Mouse (Mus musculus): ENCODE results near the gene Cox7a1.

The Cox7a1 gene

DNA sequence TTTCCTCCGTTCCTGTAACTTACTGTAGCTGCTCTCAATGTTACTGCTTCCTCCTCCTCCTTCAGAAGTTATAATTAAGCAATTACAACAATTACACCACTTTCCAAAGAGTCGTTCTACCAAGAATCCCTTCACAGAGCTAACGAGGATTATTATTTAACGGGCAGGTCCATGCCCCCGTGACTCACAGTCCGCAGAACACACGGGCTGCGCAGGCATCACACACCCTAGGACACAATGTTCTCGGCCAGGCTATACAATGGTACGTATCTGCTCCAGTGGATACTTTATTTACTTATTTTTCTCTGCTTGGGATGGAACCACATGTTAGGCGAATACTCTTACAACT is 36.0 kb downstream of the Cox7a1 start:
- no peak for DNase-seq (ENCODE audit: low read depth, low spot score)

- no peak for DNase-seq (ENCODE audit: low read depth, low spot score)
These were observed 37.5 kb downstream of the Cox7a1 start for GRCm38 (mm10) chr7:30221433-30221832.

DNA sequence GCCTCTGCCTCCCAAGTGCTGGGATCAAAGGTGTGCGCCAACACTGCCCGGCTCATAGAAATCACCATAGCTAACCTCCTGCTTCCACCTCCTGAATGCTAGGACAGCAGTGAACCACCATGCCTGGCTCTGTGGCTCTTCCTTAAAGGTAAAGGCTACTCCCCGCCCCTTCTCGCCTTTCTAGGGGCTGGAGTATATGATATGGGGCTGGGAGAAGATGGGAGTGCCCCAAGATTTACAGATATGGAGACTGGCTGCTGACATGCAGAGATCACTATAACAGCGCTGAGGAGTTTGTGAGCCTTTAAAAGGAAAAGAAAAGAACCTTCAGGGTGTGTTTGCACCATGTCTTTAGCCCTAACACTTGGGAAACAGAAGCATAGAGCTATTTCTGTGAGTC is 38.3 kb downstream of the Cox7a1 start:
- no peak for DNase-seq (ENCODE audit: low read depth, low spot score)

GRCm38 (mm10) chr7:30224206-30224605 is 40.3 kb downstream of the Cox7a1 start:
- no peak for DNase-seq (ENCODE audit: low read depth, low spot score)

GRCm38 (mm10) chr7:30231328-30231668 is 47.4 kb downstream of the Cox7a1 start:
- no peak for DNase-seq (ENCODE audit: low read depth, low spot score)

- DNase-seq (ENCODE audit: low read depth, low spot score): peak; percentile 98
These were observed 47.9 kb downstream of the Cox7a1 start, which contains the start of the genes Polr2i and Tbcb for GRCm38 (mm10) chr7:30231669-30232454. Gene Polr2i, plus strand, starts transcription at chr7:30231948. Gene Tbcb, minus strand, starts transcription at chr7:30232272.

- peak; percentile 39 for DNase-seq (ENCODE audit: low read depth, low spot score)
These were observed 48.7 kb downstream of the Cox7a1 start for GRCm38 (mm10) chr7:30232631-30233148.

DNA sequence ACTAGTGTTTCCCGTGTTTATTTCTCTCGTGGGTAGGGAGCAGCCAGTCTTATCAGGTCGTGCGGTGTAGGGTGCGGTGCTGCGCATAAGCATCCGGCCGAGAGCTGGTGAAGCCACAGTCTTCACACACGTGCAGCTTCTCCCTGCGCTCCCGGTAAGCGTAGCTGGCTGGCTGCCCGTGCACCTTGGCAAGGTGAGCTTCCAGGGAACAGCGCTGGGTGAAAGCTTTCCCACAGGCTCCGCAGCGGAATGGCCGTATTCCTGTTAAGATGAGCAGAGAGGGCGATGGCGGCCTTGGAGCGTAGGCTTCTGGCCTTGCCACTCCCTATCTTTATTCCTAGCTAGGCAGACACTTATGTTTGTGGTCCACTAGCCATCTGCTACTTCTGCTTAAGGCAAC is 49.4 kb downstream of the Cox7a1 start:
- DNase-seq (ENCODE audit: low read depth, low spot score): no peak

DNA sequence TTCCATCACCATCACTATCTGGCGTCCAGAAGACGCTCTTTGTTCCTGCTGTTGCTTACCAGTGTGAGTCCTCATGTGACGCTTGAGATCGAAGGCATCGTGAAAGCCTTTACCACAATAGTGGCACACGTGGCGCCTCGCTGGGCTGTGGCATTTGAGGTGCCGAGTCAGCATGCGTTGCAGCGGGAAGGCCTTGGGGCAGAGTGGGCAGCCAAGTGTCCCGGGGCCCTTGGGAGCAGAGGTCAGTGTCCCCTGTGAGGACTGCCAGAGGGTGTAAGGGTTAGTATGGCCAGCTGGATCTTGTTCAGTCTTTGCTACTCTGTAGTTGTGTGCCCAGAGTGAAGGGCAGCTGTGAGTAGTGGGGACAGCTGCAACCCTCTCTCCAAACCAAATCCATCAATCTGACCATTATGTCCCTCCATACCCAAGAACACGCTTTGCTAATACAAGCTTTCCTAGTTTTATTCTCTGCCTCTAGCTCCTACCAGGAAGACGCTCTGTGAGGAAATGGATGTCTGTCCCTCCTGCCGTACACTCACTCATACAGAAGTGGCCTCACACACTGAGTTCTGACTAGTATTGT is 50.4 kb downstream of the Cox7a1 start:
- no peak for DNase-seq (ENCODE audit: low read depth, low spot score)

- DNase-seq (ENCODE audit: low read depth, low spot score): no peak
These were observed 51.1 kb downstream of the Cox7a1 start for GRCm38 (mm10) chr7:30235091-30235490.

- DNase-seq (ENCODE audit: low read depth, low spot score): no peak
These were observed 51.7 kb downstream of the Cox7a1 start, which contains the start of gene Ovol3 for GRCm38 (mm10) chr7:30235625-30236024. Gene Ovol3, minus strand, starts transcription at chr7:30235725.

All from retina, postnatal 7 days (tissue).